Mouse (Mus musculus): ENCODE results near the gene Slc7a1.

Gene Slc7a1

DNA sequence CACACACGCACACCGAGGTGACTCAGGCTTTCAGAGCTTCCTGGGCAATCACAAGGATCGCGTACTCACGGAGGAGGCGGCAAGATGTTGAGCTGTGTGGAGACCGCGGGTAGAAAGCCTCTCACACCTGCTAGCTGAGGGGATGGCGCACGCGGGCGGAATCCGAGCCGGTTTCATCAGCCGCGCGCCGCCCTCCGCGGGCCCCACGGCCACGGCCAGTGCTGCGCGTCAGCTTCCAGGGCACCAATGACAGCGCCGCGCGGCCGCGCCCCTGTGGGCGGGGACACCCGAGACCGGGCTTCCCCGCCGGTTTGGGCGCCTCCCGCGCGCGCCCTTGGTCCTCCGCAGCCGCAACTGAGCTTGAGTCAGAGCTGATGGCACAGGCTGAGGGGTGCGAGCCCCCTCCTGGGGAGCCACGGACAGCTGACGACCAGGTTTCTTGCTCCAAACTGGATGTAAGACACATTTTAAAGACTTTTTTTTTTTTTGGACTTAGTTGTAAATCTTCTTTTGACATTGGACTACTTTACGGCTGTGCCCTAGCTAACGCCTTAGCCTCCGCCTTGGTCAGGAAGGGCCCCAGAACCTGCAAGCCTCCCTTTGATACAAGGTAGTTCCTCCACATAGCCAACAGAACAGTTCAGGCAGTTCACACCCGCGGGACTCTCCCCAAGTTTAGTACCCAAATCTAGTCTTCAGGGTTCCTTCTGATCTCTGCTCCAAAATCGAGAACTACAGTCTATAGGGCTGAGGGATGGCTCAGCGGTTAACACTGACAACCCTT is at the start of gene Slc7a1:
TSS of gene Slc7a1 (minus strand) at position 245 of the 784 bp plus-strand sequence.
- peak; percentile 84 for DNase-seq

DNA sequence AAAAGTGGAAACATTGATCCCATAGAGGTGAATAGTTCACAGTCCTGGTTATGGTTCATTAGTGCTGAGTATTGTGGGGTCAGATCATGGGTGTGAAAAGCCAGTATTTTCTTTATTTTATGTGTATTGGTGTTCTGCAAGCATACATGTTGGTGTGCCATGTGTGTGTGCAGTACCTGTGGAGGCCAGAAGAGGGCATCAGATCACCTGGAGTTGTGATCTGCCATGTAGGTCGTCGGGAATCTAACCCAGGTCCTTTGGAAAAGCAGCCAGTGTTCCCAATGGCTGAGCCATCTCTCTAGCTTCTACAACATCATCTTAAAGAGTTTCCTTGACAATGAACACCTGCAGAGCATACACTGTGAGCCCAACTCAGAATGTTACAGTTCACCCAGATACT is 45.3 kb upstream of the Slc7a1 start:
- no peak for DNase-seq

DNA sequence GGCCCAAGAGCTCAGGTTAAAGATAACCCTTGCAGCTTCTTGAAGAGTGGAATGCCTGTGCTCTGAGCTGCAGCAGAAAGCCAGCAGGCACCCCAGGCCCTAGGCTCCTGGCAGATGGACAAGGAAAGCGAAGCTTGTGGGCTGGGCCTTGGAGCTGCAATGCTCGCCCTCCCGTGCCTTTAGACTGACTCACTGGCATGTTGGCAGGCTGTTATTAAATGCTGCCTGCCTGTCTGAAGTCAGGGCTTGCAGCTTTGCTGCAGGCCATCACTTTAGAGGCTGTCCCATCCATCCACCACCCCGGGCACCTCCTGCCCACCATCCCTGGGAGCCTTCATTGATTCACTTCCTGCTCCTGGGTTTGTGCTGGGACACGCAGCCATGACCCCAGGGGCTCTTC is 44.0 kb upstream of the Slc7a1 start:
- DNase-seq: no peak

DNA sequence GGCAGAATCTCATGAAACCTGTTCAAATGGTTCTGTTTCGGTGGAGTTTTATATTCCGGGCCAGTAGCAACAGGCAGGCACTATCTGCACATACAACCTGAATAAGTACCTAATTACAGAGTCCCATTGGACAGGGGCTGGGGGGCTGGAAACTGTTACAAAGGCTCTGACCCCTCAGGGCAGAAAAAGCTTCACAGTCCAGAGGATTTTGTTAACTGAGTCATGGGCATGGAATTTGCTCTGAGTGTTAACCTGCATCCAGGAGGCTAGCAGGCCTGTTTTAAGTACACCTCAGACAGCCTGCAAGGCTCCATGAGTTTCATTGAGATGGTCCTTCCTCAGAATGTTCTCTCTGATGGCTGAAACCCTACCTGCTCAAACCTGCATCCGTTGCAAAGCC is 36.0 kb upstream of the Slc7a1 start:
- DNase-seq: no peak

DNA sequence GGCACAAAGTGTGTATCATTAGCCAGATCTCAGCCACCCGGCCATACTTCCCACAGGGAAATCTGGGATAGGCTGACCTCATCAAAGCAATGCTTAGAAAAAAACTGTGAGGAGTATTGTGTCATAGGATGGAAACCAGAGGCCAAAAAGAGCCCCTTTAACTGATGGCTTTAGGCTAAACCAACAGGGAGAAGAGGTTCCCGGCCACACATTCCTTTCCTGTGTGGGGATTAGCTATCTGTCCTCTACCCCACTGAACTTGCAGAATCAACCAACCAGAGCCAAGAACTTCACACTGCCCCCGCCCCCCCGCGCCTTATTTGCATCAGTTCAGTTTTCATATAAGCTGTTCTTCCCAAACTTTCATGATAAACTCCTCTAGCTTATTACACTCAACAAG is 32.4 kb upstream of the Slc7a1 start:
- DNase-seq: no peak

DNA sequence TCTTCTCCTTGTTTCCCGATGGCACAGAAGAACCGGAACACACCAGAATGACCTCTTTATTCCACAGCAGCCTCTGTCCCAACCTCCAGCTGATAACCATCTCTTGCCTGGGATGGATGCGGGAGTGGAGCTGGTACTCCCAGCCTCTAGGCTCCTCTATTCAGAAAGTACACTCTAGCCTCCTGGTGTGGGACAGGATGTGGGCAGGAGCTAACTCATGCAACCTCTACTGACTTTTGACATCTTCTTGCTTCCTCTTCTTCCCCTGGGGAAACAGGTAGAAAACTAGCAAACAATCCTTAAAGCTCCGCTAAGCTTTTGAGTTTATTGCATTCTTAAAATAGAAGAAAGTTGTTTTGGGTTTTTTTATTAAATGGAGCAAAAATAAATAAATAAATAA is 29.1 kb upstream of the Slc7a1 start:
- no peak for DNase-seq

DNA sequence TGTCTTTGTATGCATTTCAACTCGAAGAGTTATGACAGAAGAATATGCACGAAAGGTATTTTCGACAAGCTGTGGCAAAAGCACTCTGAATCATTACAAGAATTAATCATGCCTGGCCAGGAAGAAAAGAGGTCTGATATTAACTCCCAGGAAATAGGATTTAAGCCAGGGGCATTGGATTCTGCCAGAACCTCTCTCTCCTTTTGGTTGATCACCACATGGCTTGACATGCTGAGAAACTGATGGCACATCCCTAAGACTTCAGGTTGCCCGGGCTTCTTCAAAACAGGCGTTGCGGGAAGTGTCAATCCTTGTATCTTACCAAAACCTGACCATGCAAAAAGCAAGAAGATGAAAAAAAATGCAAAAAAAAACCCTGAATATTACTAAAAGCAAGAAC is 25.4 kb upstream of the Slc7a1 start:
- no peak for DNase-seq

DNA sequence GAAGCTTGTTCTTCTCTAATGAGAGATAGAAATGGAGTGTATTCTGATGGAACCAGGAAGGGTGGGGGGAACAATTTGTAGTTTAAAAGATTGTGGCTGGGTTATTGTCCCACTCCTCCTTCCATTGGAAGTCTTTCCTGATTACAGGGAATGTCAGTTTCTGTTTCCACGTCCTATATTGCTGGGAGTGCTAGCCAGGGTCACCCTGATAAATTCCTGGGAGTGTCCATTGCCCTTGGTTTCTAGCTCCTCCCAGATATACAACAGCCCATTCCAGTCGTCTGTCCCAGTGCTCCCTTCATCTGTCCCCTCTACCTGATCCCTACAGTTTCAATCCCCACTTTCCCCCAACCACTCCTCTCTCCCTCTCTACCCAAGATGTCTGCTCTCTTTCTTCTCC is 21.6 kb upstream of the Slc7a1 start:
- no peak for DNase-seq

DNA sequence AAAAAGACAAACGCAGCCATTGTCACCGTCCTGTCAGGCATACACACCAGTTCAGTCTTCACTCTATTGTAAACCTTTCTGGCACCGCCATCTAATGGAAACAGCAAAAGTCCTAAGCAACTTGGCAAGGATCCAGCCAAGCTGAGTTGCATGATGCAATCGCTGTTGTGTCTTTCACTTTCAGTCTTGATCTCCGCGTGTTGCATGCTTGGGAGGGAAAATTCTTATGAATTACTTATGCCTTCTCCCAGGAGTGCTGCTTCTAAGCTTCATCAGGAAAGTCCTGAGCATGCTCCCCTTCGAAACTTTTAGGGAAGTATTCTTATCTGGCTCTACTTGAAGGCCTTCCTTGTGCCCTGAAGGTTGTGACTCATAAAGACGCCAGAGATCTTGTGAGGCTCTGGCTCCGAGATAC is 19.4 kb upstream of the Slc7a1 start:
- peak; percentile 16 for DNase-seq

DNA sequence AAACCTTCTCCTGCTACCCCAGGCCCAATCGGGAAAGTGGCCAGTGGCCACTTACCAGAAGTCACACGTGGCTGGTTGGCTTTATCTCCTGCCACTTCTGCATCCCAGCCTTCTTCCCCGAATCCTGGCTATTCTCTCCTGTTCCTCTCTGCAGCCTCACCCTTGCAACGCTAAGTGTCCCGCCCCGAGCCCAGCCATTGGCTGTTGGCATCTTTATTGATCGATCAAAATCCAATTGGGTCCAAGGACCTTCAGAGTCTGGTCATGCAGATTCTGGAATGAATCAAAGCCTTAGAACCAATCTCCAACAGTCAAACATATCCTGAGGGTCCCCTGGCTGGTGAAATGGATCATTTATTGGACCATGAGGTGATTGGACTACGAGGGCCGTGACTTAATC is 18.7 kb upstream of the Slc7a1 start:
- no peak for DNase-seq

DNA sequence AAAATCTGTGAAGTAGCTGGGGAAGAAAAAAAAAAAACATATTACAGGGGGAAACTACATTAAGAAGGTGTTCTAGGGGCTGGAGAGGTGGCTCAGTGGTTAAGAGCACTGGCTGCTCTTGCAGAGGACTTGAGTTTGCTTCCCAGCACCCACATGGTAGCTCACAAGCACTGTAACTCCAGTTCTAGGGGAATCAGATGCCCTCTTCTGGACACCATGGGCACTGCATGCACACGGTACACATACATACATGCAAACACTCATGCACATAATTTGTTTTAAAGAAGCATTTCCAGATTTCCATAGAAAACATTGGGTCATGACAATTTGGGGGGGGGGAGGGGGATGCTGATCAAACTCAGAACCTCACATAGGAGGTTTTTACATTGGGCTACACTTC is 18.1 kb upstream of the Slc7a1 start:
- no peak for DNase-seq

DNA sequence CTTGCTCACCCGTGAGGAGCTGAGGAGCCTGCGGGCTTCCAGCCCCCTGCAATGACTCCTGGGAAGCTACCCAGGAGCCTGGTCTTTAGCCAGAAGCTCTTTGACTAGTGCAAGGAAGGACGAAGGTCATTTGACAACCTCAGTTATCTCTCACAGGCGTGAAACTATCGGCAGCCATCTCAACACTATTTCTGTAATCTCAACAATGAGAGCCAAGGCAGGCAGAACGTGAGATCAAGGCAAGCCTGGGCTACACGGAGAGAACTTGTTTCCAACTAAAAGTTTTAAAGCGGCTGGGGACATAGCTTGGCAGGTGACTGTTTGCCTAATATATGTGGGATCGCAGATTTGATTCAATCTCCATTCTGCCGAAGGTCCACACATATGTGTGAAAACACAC is 16.8 kb upstream of the Slc7a1 start:
- no peak for DNase-seq

DNA sequence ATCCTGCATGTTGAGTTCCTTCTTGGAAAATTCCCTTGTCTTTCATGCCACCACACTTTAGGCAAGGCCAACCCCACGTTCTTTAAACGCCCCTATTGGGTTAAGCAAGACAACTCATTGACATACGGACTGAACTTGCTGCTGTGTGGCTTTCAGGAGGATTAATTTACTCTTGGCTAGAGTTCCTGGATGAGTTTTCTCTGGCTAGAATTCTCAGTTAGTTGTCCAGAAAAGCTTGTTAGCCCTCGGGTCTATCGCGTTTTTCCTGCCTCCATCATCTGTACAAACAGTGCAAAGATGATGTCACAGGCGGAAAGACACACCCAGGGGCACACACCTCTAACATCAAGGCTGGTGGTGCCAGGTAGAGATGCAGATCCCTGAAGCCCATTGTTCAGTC is 14.5 kb upstream of the Slc7a1 start:
- no peak for DNase-seq

DNA sequence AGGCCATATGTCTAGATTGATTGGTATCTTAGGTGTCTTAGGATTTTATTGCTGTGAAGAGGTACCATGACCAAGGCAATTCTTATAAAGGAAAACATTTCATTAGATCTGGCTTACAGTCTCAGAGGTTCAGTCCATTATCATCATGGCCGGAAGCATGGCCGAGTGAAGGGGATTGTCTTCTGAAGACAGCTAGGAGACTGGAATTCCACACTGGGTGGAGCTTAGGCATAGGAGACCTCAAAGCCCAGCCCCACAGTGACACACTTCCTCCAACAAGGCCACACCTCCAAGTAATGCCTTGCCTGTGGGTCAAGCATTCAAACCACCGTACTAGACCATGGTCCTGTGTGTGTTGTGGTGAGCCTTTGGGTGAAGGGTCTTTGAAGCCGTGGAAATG is 12.8 kb upstream of the Slc7a1 start:
- DNase-seq: no peak

DNA sequence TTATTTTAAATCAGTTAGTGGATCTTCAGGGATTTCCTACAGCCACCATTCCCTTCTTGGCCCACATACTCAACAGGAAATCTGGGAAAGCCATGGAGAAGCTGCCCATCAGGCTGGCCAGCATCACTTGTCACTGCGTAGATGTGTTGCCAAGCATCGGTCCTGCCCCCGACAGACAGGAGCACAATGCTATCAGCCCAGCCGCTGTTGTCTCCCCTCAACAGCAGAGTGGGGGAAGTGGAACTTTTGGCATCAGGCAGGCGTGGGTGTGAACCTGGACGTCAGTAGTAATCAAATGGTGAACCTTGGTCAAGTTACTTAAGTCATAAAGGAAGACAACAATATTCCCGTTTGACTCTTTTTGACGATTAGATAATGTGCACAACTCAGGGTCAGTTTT is 9.8 kb upstream of the Slc7a1 start:
- DNase-seq: no peak

DNA sequence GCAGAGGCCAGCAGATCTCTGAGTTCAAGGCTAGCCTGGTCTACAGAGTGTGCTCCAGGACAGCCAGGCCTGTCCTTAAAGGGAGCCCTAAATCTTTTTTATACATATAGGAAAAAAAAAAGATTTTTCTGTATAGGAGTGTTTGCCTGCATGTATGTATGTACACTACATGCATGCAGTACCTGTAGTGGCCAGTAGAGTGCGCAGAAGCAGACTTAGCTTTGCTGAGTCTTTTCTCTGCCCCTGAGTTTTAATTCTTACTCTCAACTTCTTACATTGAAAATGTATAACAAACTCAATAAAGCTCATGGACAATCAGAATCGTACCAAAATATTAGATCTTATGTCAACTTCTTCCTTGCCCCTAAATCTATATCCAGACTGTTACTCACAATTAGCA is 7.2 kb upstream of the Slc7a1 start:
- no peak for DNase-seq

DNA sequence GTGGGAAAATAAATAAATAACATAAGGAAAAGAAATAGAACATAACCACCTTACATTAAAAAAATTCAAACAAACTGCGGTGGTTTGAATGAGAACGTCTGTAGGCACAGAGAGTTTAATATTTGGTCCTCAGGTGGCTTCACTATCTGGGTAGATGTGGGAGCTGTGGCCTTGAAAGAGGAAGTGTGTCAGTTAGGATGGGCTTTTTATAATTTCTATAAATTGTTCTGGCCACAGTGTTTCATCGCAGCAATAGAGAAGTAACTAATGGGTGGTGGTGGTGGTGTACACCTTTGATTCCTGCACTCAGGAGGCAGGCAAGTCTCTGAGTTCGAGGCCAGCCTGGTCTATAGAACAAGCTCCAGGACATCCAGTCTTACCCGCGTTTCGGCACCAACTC is 4.8 kb upstream of the Slc7a1 start:
- DNase-seq: no peak

DNA sequence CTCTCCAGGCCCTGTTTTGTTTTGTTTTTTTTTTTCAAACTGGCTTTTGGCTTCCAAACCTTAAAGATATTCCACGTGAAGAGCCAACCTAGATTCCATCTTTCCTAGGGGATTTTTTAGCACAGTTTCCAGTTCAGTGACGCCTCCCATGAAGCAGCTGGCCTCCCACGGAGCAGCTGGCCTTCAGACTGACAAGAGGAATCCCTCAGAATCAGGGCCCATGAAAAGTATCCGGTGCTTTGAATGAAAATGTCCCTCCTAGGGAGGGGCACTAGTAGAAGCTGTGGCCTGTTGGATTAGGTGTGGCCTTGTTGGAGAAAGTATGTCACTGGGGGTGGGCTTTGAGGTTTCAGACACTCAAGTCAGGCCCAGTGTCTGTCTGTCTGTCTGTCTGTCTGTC is 2.9 kb upstream of the Slc7a1 start:
- no peak for DNase-seq

DNA sequence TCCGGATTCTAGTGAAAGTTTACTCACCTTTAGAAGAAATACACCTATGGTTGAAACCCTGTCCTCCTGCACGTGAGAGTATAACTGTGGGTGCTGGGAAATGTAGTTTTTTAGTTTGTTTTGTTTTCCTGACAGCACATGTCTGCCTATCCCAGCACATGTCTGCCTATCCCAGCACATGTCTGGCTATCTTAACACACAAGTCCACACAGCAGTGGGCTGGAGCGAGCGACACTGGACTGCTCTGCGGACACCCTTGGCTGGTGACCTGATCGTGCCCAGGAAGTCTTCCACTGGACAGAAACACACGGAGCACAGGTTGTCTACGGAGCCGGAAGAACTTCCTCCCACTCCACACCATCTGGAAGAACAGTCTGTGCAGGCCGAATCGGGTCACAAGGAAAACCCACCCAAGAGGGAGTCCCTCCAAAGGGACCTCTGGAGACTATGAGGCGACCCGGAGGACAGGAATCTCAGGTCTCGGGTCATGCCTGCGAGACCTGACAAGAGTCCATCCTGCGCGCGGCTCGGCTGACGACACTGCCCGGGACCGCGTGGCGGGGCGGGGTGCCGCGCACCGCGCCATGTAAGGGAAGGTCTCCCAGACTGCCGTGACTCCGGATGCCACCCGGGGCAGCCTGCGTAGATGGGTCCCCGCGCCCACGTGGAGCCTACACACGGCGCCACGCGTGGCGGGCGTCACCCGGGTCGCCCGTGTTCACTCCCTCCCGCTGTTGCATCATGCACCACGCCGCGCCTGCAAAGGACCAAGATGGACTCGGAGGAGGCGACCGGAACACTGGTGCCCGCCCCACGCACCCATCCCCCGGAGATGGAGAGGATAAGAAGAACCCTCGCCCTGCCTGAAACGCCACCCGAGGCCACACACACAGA is 691 bp downstream of the Slc7a1 start:
- DNase-seq: peak; percentile 49

DNA sequence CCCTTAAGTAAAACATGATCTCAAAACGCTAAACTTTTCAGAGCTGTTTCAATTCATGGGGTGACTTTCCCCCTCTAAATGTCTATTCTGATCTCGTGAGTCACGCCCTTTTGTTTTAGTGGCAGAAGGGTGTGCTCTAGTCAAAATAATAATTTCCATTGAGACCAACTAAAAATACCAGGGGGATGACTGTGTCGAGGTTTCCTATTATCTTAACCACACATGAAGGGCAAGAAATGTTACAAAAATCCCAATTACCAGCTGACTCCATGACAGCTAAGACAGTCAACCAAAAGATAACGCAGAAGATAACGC is 1.3 kb downstream of the Slc7a1 start:
- no peak for DNase-seq

DNA sequence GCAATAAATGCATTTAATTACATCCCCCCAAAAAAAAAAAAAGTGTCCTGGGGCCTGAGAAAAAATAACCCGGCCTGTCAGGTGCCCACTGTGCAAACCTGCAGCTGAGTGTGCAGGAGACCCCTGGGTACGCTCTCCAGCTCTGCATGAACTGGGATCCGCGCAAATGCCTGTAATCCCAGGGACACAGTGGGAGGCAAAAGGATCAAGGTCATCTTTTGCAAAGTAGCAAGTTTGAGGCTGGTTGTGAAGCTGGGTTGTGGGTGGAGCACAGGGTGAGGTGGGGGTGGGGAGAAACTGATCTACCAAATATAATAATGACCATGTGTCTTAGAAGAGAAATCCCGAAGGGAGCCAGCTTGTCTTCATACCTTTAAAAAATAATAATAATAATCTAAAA is 1.8 kb downstream of the Slc7a1 start:
- DNase-seq: no peak

DNA sequence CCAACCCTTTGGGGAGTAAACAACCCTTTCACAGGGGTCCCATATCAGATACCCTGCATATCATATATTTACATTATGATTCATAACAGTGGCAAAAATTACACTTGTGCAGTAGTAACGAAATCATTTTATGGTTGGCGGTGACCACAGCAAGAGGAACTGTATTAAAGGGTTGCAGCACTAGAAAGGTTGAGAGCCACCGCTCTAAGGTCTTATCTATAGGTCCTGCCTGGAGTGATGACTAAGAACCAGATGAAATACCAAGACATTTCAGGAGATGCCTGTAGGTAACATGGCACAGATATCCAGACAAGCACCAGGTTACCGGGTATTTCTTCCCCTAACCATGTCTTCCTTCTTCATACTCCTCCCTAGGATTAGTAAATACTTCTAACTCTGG is 2.3 kb downstream of the Slc7a1 start:
- DNase-seq: no peak

DNA sequence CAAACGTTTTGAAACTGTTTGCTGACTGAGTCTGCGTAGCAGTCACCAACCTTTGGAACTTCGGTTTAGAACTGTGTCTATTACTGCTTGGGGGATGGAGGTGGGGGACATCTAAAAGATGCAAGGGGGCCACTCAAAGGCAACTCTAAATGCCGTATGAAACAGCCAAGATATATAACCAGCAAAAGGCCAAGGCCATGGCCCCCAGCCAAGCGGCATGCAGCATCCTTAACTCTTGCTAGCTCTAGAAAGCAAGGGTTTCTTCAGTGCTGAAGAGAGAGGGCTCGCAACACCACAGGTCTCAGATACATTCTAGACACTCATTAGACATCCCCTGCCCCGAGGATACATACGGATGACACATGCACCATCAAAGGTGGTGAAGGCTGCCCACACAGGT is 6.4 kb downstream of the Slc7a1 start:
- DNase-seq: no peak

DNA sequence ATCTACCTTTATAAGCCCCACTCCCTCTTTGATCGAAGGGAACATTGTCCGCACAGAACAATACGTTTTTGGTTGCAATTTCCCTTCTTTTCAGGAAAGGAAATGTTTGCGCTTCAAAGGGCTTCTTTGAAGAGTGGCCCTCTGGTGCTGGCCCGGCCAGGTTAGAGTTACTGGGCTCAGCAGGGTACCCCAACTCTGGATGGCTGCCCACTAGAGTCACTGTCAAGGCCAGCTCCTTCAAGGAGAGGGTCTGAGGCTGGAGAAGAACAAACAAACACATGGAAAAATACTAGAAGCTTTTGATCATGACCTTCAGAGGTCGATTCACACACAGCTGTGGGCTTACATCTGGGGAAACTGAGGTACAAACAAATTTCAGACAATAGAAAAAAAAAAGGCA is 6.9 kb downstream of the Slc7a1 start:
- DNase-seq: no peak

Measured in right cerebral cortex, postnatal 4 days (tissue).